ENCODE assay signal across 9 mouse cellular contexts in the genomic region with DNA sequence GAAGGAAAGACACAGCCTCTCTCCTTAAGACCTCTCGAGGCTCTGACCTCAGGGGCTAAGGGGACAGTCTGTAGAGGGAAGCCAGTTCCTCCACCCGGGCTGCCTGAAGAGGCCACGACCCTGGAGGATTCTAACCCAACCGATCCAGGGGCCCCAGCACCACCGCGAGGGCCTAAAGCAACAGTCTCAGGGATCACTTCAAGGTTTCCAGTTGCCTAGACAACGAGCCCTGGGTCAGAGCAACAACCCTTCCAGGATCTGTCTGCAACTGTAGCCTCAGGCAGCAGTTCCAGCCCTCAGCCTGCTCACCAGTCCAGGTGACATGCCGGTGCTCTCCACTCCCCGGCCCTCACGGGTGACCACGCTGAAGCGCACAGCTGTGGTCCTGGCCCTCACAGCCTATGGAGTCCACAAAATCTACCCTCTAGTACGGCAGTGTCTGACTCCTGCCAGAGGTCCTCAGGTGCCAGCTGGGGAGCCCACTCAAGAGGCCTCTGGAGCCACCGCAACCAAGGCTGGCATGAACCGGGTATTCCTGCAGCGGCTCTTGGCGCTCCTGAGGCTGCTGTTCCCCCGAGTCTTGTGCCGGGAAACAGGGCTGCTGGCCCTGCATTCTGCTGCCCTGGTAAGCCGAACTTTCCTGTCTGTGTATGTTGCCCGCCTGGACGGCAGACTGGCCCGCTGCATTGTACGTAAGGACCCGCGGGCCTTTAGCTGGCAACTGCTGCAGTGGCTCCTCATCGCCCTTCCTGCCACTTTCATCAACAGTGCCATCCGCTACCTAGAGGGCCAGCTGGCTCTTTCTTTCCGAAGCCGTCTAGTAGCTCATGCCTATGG. TPM values are rescaled to one million over a fixed set of nuclear protein-coding genes. Genes with fewer than 3 reads are reported as not detected.
A peak's percentile ranks its signal among the peaks of the same experiment; 100 is the strongest.
DNase-seq lines count a peak whose midpoint lies in the region; ATAC-seq and TF ChIP-seq lines count a peak whose summit lies in the region.
"Had no signal": no experiment of that assay in that cellular context is flagged by ENCODE, and none has a peak within 500 bp of the region (broad histone marks: within the 10 kb centered on the region; RNA-seq: fewer than 3 reads in every experiment).

No protein-coding gene starts in this region.

- WGBS in forebrain, embryonic 14.5 days, result 40% methylated on average over 28 of the region's 30 CpGs
- WGBS in lung, embryonic 15.5 days, result 24% methylated on average over 29 of the region's 30 CpGs
- 25% methylated on average over 30 of the region's 30 CpGs for WGBS in small intestine, adult 2 months

- H3K27ac ChIP-seq in brown adipose tissue, adult 24 weeks (replicated peaks; ENCODE audit: low read depth, low read length), result peak overlapping the region; percentile 73
- H3K27ac ChIP-seq in forebrain, embryonic 14.5 days (ENCODE audit: low read depth, low read length), result peak overlapping the region; percentile 52; the same call in 1 of the 2 replicates
- H3K27ac ChIP-seq in lung, embryonic 15.5 days, result peak overlapping the region; percentile 81
- H3K27ac ChIP-seq in small intestine, adult 2 months (ENCODE audit: insufficient read depth, low read depth, low read length), result peak overlapping the region; percentile 96

- no peaks in the 10 kb centered on the region for H3K9me3 ChIP-seq in forebrain, embryonic 14.5 days (replicated peaks; ENCODE audit: control insufficient read depth, low read length)
- no peaks in the 10 kb centered on the region for H3K9me3 ChIP-seq in lung, embryonic 15.5 days

- H3K4me3 ChIP-seq in brown adipose tissue, adult 24 weeks (ENCODE audit: insufficient read depth, low read depth, low read length), result peak overlapping the region; percentile 60
- H3K4me3 ChIP-seq in forebrain, embryonic 14.5 days (ENCODE audit: low read depth, low read length), result peak overlapping the region; percentile 44
- peak overlapping the region; percentile 58 for H3K4me3 ChIP-seq in lung, embryonic 15.5 days
- peak overlapping the region; percentile 81 for H3K4me3 ChIP-seq in small intestine, adult 2 months (ENCODE audit: low read depth, low read length)

- H3K36me3 ChIP-seq in forebrain, embryonic 14.5 days (ENCODE audit: control insufficient read depth, insufficient read depth, low read length), result peaks cover 3% of the 10 kb centered on the region; the same call in 1 of the 2 replicates
- H3K36me3 ChIP-seq in lung, embryonic 15.5 days, result peaks cover 4% of the 10 kb centered on the region; the same call in 1 of the 2 replicates
- peaks cover 7% of the 10 kb centered on the region; the same call in 1 of the 2 replicates for H3K36me3 ChIP-seq in small intestine, adult 2 months (ENCODE audit: control insufficient read depth, insufficient read depth, low read length)

- DNase-seq in ovary, postnatal 14 days (ENCODE audit: low spot score), result peak; percentile 7
- DNase-seq in ovary, postnatal 36 days (ENCODE audit: low spot score), result no peak
- no peak for DNase-seq in forebrain, embryonic 14.5 days (ENCODE audit: low spot score)
- peak; percentile 41 for DNase-seq in induced T-regulatory cell, adult 2 months (ENCODE audit: low read depth)
- no peak for DNase-seq in layer of hippocampus, postnatal 25 days (ENCODE audit: extremely low spot score in 1 of 2, low spot score in 1 of 2)

- peak overlapping the region; percentile 64 for H3K4me2 ChIP-seq in forebrain, embryonic 14.5 days (ENCODE audit: low read length)
- peak overlapping the region; percentile 73 for H3K4me2 ChIP-seq in lung, embryonic 15.5 days

- TF ChIP-seq POLR2A in small intestine, adult 2 months (IDR thresholded peaks at IDR 0.05; ENCODE audit: low read depth, low read length), result peak; percentile 56; the same call in 1 of the 2 replicates

- TF ChIP-seq CTCF in small intestine, adult 2 months (IDR thresholded peaks at IDR 0.05; ENCODE audit: extremely low read depth, insufficient read length, insufficient replicate concordance, low read depth, low read length), result no peak

- ATAC-seq in forebrain, embryonic 14.5 days, result no peak
- ATAC-seq in lung, embryonic 15.5 days (ENCODE audit: borderline replicate concordance, extremely low read depth, low FRiP score, low TSS enrichment), result peak; percentile 11

- no peaks in the 10 kb centered on the region for H3K27me3 ChIP-seq in forebrain, embryonic 14.5 days (replicated peaks; ENCODE audit: control insufficient read depth, insufficient read depth, low read length)
- no peaks in the 10 kb centered on the region for H3K27me3 ChIP-seq in lung, embryonic 15.5 days
- H3K27me3 ChIP-seq in small intestine, adult 2 months (ENCODE audit: control insufficient read depth, insufficient read depth, low read length), result no peaks in the 10 kb centered on the region

- peak overlapping the region; percentile 60 for H3K9ac ChIP-seq in forebrain, embryonic 14.5 days (ENCODE audit: low read length)
- peak overlapping the region; percentile 44 for H3K9ac ChIP-seq in lung, embryonic 15.5 days

- H3K4me1 ChIP-seq in brown adipose tissue, adult 24 weeks (ENCODE audit: control insufficient read depth, insufficient read depth, insufficient read length, low read length), result peaks cover 8% of the 10 kb centered on the region
- peaks cover 10% of the 10 kb centered on the region; the same call in 1 of the 2 replicates for H3K4me1 ChIP-seq in forebrain, embryonic 14.5 days (ENCODE audit: control insufficient read depth, insufficient read depth, low read length)
- H3K4me1 ChIP-seq in lung, embryonic 15.5 days, result peaks cover 28% of the 10 kb centered on the region
- H3K4me1 ChIP-seq in small intestine, adult 2 months (ENCODE audit: control insufficient read depth, insufficient read depth, insufficient read length, low read length), result peaks cover 11% of the 10 kb centered on the region

RNA-seq across cellular contexts. Expression of a gene that starts 0.5 kb away (rescaled TPM):
- 12.6 and 22.7 TPM in 2 replicates for polyA plus RNA-seq in brown adipose tissue, adult 24 weeks (2012; ENCODE audit: insufficient read depth, insufficient read length, missing spikeins)
- polyA plus RNA-seq in forebrain, embryonic 14.5 days (2014; fragmentation: Nextera tagmentation; extraction: Ambion mirVana), result 7.3 and 9.1 TPM in 2 replicates
- polyA plus RNA-seq in lung, embryonic 15.5 days (2015; fragmentation: Nextera tagmentation; extraction: Ambion mirVana), result 23.3 and 25.1 TPM in 2 replicates
- 49.3 and 99.9 TPM in 2 replicates for polyA plus RNA-seq in small intestine, adult 2 months (2012; rRNA removed)
- total RNA-seq in layer of hippocampus, postnatal 25 days (2021), result 10 to 100 TPM; 11.3 to 13.9 TPM

RNA-seq across cellular contexts. Expression of a gene that starts 1.0 kb away (rescaled TPM):
- 350 and 381 TPM in 2 replicates for polyA plus RNA-seq in brown adipose tissue, adult 24 weeks (2012; ENCODE audit: insufficient read depth, insufficient read length, missing spikeins)
- polyA plus RNA-seq in forebrain, embryonic 14.5 days (2014; fragmentation: Nextera tagmentation; extraction: Ambion mirVana), result 113 and 119 TPM in 2 replicates
- 287 and 292 TPM in 2 replicates for polyA plus RNA-seq in lung, embryonic 15.5 days (2015; fragmentation: Nextera tagmentation; extraction: Ambion mirVana)
- 19.0 and 33.3 TPM in 2 replicates for polyA plus RNA-seq in small intestine, adult 2 months (2012; rRNA removed)
- 10 to 100 TPM; 78.9 to 83.0 TPM for total RNA-seq in layer of hippocampus, postnatal 25 days (2021)

RNA-seq across cellular contexts. Expression of a gene that starts 40.0 kb away (rescaled TPM):
- 0.33 and 0.55 TPM in 2 replicates for polyA plus RNA-seq in brown adipose tissue, adult 24 weeks (2012; ENCODE audit: insufficient read depth, insufficient read length, missing spikeins)
- 0.08 and 0.11 TPM in 2 replicates for polyA plus RNA-seq in forebrain, embryonic 14.5 days (2014; fragmentation: Nextera tagmentation; extraction: Ambion mirVana)
- polyA plus RNA-seq in lung, embryonic 15.5 days (2015; fragmentation: Nextera tagmentation; extraction: Ambion mirVana), result 0.30 and 0.67 TPM in 2 replicates
- 0.22 and 0.38 TPM in 2 replicates for polyA plus RNA-seq in small intestine, adult 2 months (2012; rRNA removed)
- total RNA-seq in layer of hippocampus, postnatal 25 days (2021), result 10 to 100 TPM; 15.8 to 18.2 TPM

RNA-seq across cellular contexts. Expression of a gene that starts 44.0 kb away (rescaled TPM):
- polyA plus RNA-seq in brown adipose tissue, adult 24 weeks (2012; ENCODE audit: insufficient read depth, insufficient read length, missing spikeins), result 15.8 and 19.4 TPM in 2 replicates
- 6.2 and 6.8 TPM in 2 replicates for polyA plus RNA-seq in forebrain, embryonic 14.5 days (2014; fragmentation: Nextera tagmentation; extraction: Ambion mirVana)
- 6.2 and 6.6 TPM in 2 replicates for polyA plus RNA-seq in lung, embryonic 15.5 days (2015; fragmentation: Nextera tagmentation; extraction: Ambion mirVana)
- 308 and 930 TPM in 2 replicates for polyA plus RNA-seq in small intestine, adult 2 months (2012; rRNA removed)
- total RNA-seq in layer of hippocampus, postnatal 25 days (2021), result 100 to 1,000 TPM in 1 of 2 experiments, 10 to 100 TPM in 1; 88.3 to 110 TPM
- total RNA-seq: neutrophil, adult 5-6 weeks had no signal

RNA-seq across cellular contexts. Expression of a gene that starts 57.0 kb away (rescaled TPM):
- polyA plus RNA-seq in brown adipose tissue, adult 24 weeks (2012; ENCODE audit: insufficient read depth, insufficient read length, missing spikeins), result 1.2 and 1.8 TPM in 2 replicates
- polyA plus RNA-seq in forebrain, embryonic 14.5 days (2014; fragmentation: Nextera tagmentation; extraction: Ambion mirVana), result 116 and 118 TPM in 2 replicates
- 15.7 and 16.1 TPM in 2 replicates for polyA plus RNA-seq in lung, embryonic 15.5 days (2015; fragmentation: Nextera tagmentation; extraction: Ambion mirVana)
- polyA plus RNA-seq in small intestine, adult 2 months (2012; rRNA removed), result 4.5 and 5.8 TPM in 2 replicates
- 100 to 1,000 TPM; 115 to 135 TPM for total RNA-seq in layer of hippocampus, postnatal 25 days (2021)
- total RNA-seq: neutrophil, adult 5-6 weeks had no signal

Comparison
In these comparisons a context has a peak if more than half of its experiments do, and no peak if none do; other contexts are left out.
1. DNase-seq: peak in ovary, postnatal 14 days (single experiment) and induced T-regulatory cell, adult 2 months (single experiment); none in ovary, postnatal 36 days (single experiment), forebrain, embryonic 14.5 days (single experiment) and layer of hippocampus, postnatal 25 days (0 of 2).
2. Peak in every context shown above with its lines, with median percentiles within 50 percentile points of each other: H3K27ac ChIP-seq and H3K4me3 ChIP-seq.